Mouse (Mus musculus) Patski (cell line): ENCODE measurements at regions not wholly inside any gene's neighbourhood (a gene's known extent, or its start where the extent isn't known, plus 50 kb on each side); places are given as distances from the start of the nearest gene placed in this dataset.

Source experiments
- ATAC-seq: fragments of 100-300 bp; one replicate; pipeline ENCODE4 v1.8.0; 2021
- CTCF ChIA-PET: fragments of 350-600 bp; sonication (Branson Sonifier 250); formaldehyde crosslinking; loops from one replicate; lab custom pipeline; 2022; ENCODE audit warnings: inconsistent platforms; lab: Charles Lee
- POLR2A ChIA-PET: fragments of 350-600 bp; sonication (Branson Sonifier 250); formaldehyde crosslinking; loops from one replicate; lab custom pipeline; 2022; ENCODE audit warnings: antibody characterized with exemption, inconsistent platforms; lab: Charles Lee
- DNase-seq: peaks from one replicate; pipeline ENCODE4 v3.0.0-alpha.2; 2011; ENCODE audit warnings: low read depth, low spot score
- H3K27me3 ChIP-seq: fragments of 371-371 bp; one replicate; pipeline ENCODE4 v1.5.1; 2021
- CTCF ChIP-seq: fragments of 100-300 bp; IDR thresholded peaks from one replicate; pipeline ENCODE4 v1.5.1; 2021
- in situ Hi-C: fragments of 300-500 bp; cut with MboI; formaldehyde crosslinking; loops from 3 replicates; pipeline ENCODE4 v1.11.1; 2018; ENCODE audit warnings: low pct_unique_long_range_greater_than_20kb, mixed read lengths

- POLR2A ChIA-PET = no interaction called here
- CTCF ChIA-PET = no interaction called here
- TF ChIP-seq CTCF = no peak
- DNase-seq = no peak
- no peak for ATAC-seq
- in situ Hi-C loops = no loop called here
- H3K27me3 ChIP-seq = no peaks in the 10 kb centered on the region
These were observed 75.7 kb upstream of the Zc3h12c start for GRCm38 (mm10) chr9:52244081-52244480.

DNA sequence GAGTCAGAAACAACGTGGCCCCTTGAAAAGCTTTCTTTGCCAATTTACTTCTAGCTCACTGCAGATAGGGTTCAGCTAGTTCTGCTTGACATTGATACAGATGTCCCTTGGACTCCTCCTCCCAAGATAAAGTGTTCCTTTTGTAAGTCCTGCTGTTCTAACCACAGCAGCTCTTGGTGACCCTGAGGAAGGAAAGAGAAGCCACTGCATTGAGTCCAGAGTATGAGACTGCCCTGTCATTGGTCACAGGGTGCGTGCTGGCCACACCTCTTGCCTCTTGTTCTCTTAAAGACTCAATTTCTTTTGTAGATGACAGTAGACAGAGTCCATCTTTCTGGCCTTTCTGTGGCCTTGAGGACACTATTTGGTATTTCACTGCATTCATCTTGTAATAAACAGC is 74.7 kb upstream of the Zc3h12c start:
- ATAC-seq (no peak), DNase-seq (no peak)
- no peaks in the 10 kb centered on the region for H3K27me3 ChIP-seq
- TF ChIP-seq CTCF = no peak
- CTCF ChIA-PET = interaction anchor here (1.6 kb wide), 1 partner anchor 92 kb away, joined by 4 read pairs; no protein-coding TSS in a partner anchor
- in situ Hi-C loops = no loop called here
- POLR2A ChIA-PET = no interaction called here

DNA sequence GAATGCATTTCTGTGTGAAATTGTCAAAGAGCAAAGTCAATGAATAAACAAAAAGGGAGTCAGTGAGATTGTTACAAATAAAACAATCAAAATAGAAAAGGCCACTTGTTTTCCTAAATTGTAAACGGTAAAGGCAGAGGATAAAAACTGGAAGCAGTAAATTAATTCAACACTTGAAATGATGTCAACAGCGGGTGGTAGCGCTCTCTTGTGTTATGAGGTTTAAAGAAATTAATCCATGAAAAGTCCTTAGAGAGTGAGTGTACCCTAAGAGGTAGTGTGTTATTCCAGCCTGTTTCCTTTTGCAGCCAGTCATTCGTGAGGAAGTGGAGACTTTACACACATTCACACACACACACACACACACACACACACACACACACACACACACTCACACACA is 73.2 kb upstream of the Zc3h12c start:
- CTCF ChIA-PET = no interaction called here
- ATAC-seq (no peak), DNase-seq (no peak)
- in situ Hi-C loops = no loop called here
- H3K27me3 ChIP-seq = no peaks in the 10 kb centered on the region
- no peak for TF ChIP-seq CTCF
- POLR2A ChIA-PET = no interaction called here

DNA sequence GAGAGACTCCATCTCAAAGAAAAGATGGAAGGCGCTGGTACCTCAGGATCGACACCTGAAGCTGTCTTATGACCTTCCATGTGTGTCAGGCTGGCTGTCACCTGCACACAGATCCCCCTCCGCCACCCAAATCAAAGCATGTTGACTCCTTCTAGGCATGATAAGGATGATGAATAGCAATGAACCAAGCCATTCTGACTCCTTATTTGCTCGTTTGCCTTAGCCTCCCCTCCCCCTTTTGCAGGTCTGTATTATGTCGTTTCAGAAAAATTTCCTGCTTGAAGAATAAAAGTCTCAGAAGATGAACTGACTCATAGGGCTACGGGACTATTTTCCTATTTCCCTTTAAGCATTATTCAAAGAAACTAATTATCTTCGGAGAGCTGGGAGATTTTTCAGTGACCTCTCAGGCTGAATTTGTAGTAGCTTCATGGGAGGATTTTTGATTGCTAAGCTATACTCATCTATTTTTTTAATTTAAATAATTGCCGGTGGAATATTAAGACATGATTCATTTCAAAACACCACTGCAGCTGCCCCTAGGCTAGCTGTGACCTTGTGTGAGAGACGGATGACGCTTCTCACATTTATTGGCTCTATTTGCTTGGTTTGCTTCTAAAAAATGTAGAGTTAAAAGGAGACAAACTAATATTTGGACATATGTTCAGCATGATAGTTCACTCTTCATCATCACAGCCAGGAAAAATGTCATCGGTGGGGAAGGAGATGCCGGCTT is 72.4 kb upstream of the Zc3h12c start:
- no peak for TF ChIP-seq CTCF
- no peak for ATAC-seq
- POLR2A ChIA-PET = no interaction called here
- in situ Hi-C loops = no loop called here
- CTCF ChIA-PET = no interaction called here
- no peak for DNase-seq
- no peaks in the 10 kb centered on the region for H3K27me3 ChIP-seq

DNA sequence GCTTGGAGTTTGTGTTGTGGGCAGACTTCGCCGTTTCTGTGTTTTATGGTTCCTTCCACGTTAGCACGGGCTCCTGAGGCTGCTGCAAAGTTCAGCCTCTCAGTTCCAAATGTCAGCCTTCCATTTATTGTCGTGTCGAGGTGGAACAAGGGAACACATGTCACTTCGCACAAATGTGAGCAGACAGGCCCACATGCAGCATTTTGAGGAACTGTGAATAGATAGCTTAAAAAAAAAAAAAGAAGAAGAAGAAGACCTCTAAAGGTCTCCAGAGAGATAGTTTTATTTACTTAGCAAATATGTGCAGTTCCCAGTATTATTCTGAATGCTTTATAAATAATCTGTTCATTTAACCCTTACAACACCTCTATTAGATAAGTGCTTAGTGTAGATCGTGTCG is 66.4 kb upstream of the Zc3h12c start:
- CTCF ChIA-PET = no interaction called here
- TF ChIP-seq CTCF = no peak
- peaks cover 10% of the 10 kb centered on the region for H3K27me3 ChIP-seq

DNA sequence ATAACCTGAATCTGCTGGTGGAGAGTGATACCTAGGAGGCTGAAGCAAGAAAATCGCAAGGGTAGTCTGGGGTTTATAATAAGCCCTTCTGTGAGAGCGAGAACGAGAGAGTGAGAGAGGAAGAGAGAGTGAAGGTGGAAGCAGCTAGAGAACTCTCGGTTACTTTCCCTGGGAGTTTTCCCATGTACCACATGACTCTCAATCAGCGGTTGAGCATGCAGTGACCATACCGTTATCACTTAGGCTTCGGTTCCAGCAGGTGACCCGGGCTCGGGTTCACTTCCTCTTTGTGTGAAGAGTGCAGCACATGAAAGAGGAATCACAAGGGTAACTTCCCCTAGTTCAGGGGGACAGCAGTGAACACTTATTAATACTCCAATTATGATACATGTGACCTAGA is 61.2 kb upstream of the Zc3h12c start:
- DNase-seq (no peak), ATAC-seq (no peak)
- in situ Hi-C loops = no loop called here
- CTCF ChIA-PET = no interaction called here
- peaks cover 14% of the 10 kb centered on the region for H3K27me3 ChIP-seq
- POLR2A ChIA-PET = no interaction called here
- no peak for TF ChIP-seq CTCF

More for the DNA sequence above, 66.4 kb upstream of the Zc3h12c start:
- in situ Hi-C loops = no loop called here
- no peak for DNase-seq
- POLR2A ChIA-PET = no interaction called here
- no peak for ATAC-seq

GRCm38 (mm10) chr9:52225646-52226045 is 57.3 kb upstream of the Zc3h12c start:
- ChIA-PET POLR2A (no interaction called here), CTCF (interaction anchor here (0.7 to 1.9 kb wide), 2 partner anchors 7 to 10 kb away, joined by 3 to 5 read pairs; no protein-coding TSS in a partner anchor)
- TF ChIP-seq CTCF = no peak
- in situ Hi-C loops = no loop called here
- DNase-seq = no peak
- ATAC-seq = no peak
- H3K27me3 ChIP-seq = peaks cover 8% of the 10 kb centered on the region

GRCm38 (mm10) chr9:52223509-52224113 is 55.2 kb upstream of the Zc3h12c start:
- no peaks in the 10 kb centered on the region for H3K27me3 ChIP-seq
- ATAC-seq (no peak), DNase-seq (no peak)
- ChIA-PET CTCF (no interaction called here), POLR2A (no interaction called here)
- in situ Hi-C loops = no loop called here
- no peak for TF ChIP-seq CTCF
